ENCODE assay signal across 8 mouse cellular contexts in genomic region chr1:39650435-39651240, GRCm38 (mm10). TPM values are rescaled to one million over a fixed set of nuclear protein-coding genes. Genes with fewer than 3 reads are reported as not detected.
DNase-seq lines count a peak whose midpoint lies in the region; ATAC-seq and TF ChIP-seq lines count a peak whose summit lies in the region.

No protein-coding gene starts in this region.

- peak overlapping the region; percentile 92 for H3K4me3 ChIP-seq in layer of hippocampus, adult 2 months
- peak overlapping the region; percentile 45 for H3K4me3 ChIP-seq in liver, embryonic 16.5 days (ENCODE audit: low read depth, low read length)
- H3K4me3 ChIP-seq in stomach, embryonic 16.5 days (replicated peaks; ENCODE audit: low read length): peak overlapping the region; percentile 58

- H3K9me3 ChIP-seq in liver, embryonic 16.5 days (replicated peaks; ENCODE audit: control insufficient read depth, low read length): no peaks in the 10 kb centered on the region
- H3K9me3 ChIP-seq in stomach, embryonic 16.5 days (replicated peaks; ENCODE audit: control insufficient read depth, low read length): no peaks in the 10 kb centered on the region

- peak; percentile 27 for DNase-seq in ES-CJ7 (ENCODE audit: low read depth, low spot score)
- peak; percentile 39 for DNase-seq in cerebellum, adult 9-10 months
- DNase-seq in frontal cortex, adult 2 months (ENCODE audit: extremely low spot score in 1 of 2, low spot score in 1 of 2): peak; percentile 15 to 79
- peak; percentile 63 to 81 for DNase-seq in layer of hippocampus, adult 2 months (ENCODE audit: low spot score in 2 of 2)
- DNase-seq in neural tube, embryonic 10.5 days (ENCODE audit: extremely low spot score, low spot score): peak; percentile 85

- peak overlapping the region; percentile 99 for H3K27ac ChIP-seq in layer of hippocampus, adult 2 months
- H3K27ac ChIP-seq in liver, embryonic 16.5 days (ENCODE audit: low read length): no peak overlapping the region
- no peak overlapping the region for H3K27ac ChIP-seq in stomach, embryonic 16.5 days (ENCODE audit: low read length)

- H3K9ac ChIP-seq in liver, embryonic 16.5 days (ENCODE audit: low read depth, low read length): no peak overlapping the region
- peak overlapping the region; percentile 63 for H3K9ac ChIP-seq in stomach, embryonic 16.5 days (ENCODE audit: low read length)

- H3K27me3 ChIP-seq in liver, embryonic 16.5 days (ENCODE audit: control insufficient read depth, insufficient read depth, low read depth, low read length): peaks cover 35% of the 10 kb centered on the region
- H3K27me3 ChIP-seq in stomach, embryonic 16.5 days (ENCODE audit: control insufficient read depth, insufficient read depth, low read length): peaks cover 11% of the 10 kb centered on the region

- WGBS in liver, embryonic 16.5 days (ENCODE audit: insufficient replicate concordance): under 1% methylated on average over 73 of the region's 73 CpGs
- WGBS in stomach, embryonic 16.5 days: 1% methylated on average over 73 of the region's 73 CpGs

- peak; percentile 22 to 47 for ATAC-seq in hematopoietic stem cell, adult 5-6 weeks (replicated peaks in 1 of 2; ENCODE audit: insufficient read depth in 1 of 2, low FRiP score in 2 of 2, low TSS enrichment in 1 of 2, low read depth in 1 of 2, poor library complexity in 2 of 2, severe bottlenecking in 2 of 2)
- ATAC-seq in liver, embryonic 16.5 days (ENCODE audit: low read depth): peak; percentile 64
- ATAC-seq in stomach, embryonic 16.5 days (ENCODE audit: insufficient read depth, low FRiP score): peak; percentile 73; the same call in 1 of the 2 replicates

- H3K4me2 ChIP-seq in liver, embryonic 16.5 days (ENCODE audit: low read depth, low read length): peak overlapping the region; percentile 73
- peak overlapping the region; percentile 99 for H3K4me2 ChIP-seq in stomach, embryonic 16.5 days (ENCODE audit: low read depth, low read length)

- TF ChIP-seq CTCF in layer of hippocampus, adult 2 months (conservative IDR thresholded peaks at IDR 0.05): peak; percentile 92

- H3K4me1 ChIP-seq in liver, embryonic 16.5 days (ENCODE audit: control insufficient read depth, low read depth, low read length): no peaks in the 10 kb centered on the region
- H3K4me1 ChIP-seq in stomach, embryonic 16.5 days (ENCODE audit: control insufficient read depth, insufficient read depth, low read length): peaks cover 9% of the 10 kb centered on the region

- H3K36me3 ChIP-seq in liver, embryonic 16.5 days (ENCODE audit: control insufficient read depth, insufficient read depth): no peaks in the 10 kb centered on the region
- no peaks in the 10 kb centered on the region for H3K36me3 ChIP-seq in stomach, embryonic 16.5 days (ENCODE audit: control insufficient read depth, insufficient read depth, low read length)

RNA-seq across cellular contexts. Expression of gene Creg2, which starts 0.6 kb away (rescaled TPM):
- polyA plus RNA-seq in frontal cortex, adult 2 months (2012; rRNA removed): 26.1 and 29.5 TPM in 2 replicates
- not detected in 2 replicates for total RNA-seq in hematopoietic stem cell, adult 5-6 weeks (2017)
- 10 to 100 TPM; 99.7 to 100.0 TPM for total RNA-seq in layer of hippocampus, adult 2 months (2021)
- not detected in 2 replicates for polyA plus RNA-seq in liver, embryonic 16.5 days (2015; fragmentation: Nextera tagmentation; extraction: Ambion mirVana)
- polyA plus RNA-seq in stomach, embryonic 16.5 days (2015; fragmentation: Nextera tagmentation; extraction: Ambion mirVana): 0.29 and 0.34 TPM in 2 replicates

Comparison
In these comparisons a context has a peak if more than half of its experiments do, and no peak if none do; other contexts are left out.
1. DNase-seq: peak in every context shown above with its lines; median percentile 85 in neural tube, embryonic 10.5 days; 72 in layer of hippocampus, adult 2 months; 47 in frontal cortex, adult 2 months; 39 in cerebellum, adult 9-10 months; 27 in ES-CJ7.
2. RNA of gene Creg2, which starts 0.6 kb away (polyA plus RNA-seq): 26.1 to 29.5 TPM in frontal cortex, adult 2 months; 0.29 to 0.34 TPM in stomach, embryonic 16.5 days and not detected in liver, embryonic 16.5 days; every median in the first group is over 10 times any median in the second.
3. Peak in every context shown above with its lines, with median percentiles within 50 percentile points of each other: ATAC-seq and H3K4me3 ChIP-seq.